Mouse (Mus musculus) lung, adult 2 months (tissue): ENCODE measurements around the gene Sirt5.

ENCODE experiments used
- CTCF ChIP-seq: fragments of 200-500 bp; IDR thresholded peaks from 2 replicates; pipeline ENCODE4 v1.5.1; 2011; ENCODE audit warnings: mild to moderate bottlenecking, low read length, control low read depth; ENCODE audit not compliant: insufficient read depth
- POLR2A ChIP-seq: fragments of 200-500 bp; IDR thresholded peaks from 2 replicates; pipeline ENCODE4 v1.6.1; 2011; ENCODE audit warnings: low read depth, mild to moderate bottlenecking, control low read depth, low read length, borderline replicate concordance; ENCODE audit errors: extremely low read depth

DNA sequence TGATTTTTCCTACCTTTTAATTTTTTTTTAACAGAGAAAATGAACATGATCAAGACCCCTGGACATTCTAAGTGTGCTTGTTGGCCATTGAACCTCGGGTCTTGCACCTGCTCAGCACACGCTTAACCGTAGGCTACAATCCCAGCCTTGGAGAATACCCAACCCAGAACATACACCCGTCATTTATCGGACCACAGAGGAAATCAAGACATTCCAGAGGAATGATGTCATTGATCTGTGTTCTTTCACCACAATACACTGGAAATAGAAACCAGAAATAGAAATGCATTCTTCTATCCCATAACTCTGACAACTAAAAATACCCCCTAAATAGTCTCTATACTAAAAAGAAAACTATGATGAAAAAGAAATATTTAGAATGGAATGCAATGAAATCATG lies 47.9 kb upstream of the Sirt5 start:
- TF ChIP-seq CTCF (no peak), POLR2A (no peak)
